Mouse (Mus musculus): ENCODE results near the gene Kcnn3.

DNA sequence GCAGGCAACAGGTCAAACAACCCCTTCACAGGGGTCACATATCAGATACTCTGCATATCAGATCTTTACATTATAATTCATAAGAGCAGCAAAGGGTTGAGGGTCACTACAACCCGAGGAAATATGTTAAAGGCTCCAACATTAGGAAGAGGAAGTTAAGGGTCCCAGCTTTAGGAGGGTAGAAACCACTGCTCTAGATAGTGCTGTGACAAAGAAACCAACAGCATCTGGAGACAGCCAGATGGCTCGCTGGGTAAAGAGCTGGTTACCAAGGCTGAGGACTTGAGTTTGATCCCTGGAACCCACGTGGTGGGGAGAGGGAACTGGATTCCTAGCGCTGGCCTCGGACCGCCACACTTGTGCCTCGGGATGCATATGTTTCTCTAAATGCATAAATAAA, 47.7 kb upstream of the Kcnn3 start:
- no peak for TF ChIP-seq ZNF384 (IDR thresholded peaks at IDR 0.05; ENCODE audit: low read depth, low read length)
- TF ChIP-seq MAFK (IDR thresholded peaks at IDR 0.05; ENCODE audit: insufficient read depth, low read depth, low read length), result no peak
- no peak for TF ChIP-seq HCFC1 (IDR thresholded peaks at IDR 0.05; ENCODE audit: borderline replicate concordance, insufficient read depth, low read length)
- TF ChIP-seq CHD2 (IDR thresholded peaks at IDR 0.05; ENCODE audit: low read depth, low read length), result no peak
- no peak for TF ChIP-seq ZC3H11A (IDR thresholded peaks at IDR 0.05; ENCODE audit: borderline replicate concordance, low read depth, low read length)
